Comparison of ENCODE assay signal across 26 mouse cellular contexts in genomic region chr14:72338046-72338445, GRCm38 (mm10).
"Had no signal": no experiment of that assay in that cellular context is flagged by ENCODE, and none has a peak within 500 bp of the region (broad histone marks: within the 10 kb centered on the region; RNA-seq: fewer than 3 reads in every experiment).

No protein-coding gene starts in this region.

- H3K4me2 ChIP-seq: heart, embryonic 11.5 days; heart, embryonic 13.5 days; heart, embryonic 15.5 days; hindbrain, embryonic 14.5 days; intestine, embryonic 15.5 days; limb, embryonic 12.5 days; liver, embryonic 11.5 days; liver, embryonic 13.5 days had no signal

- H3K9me3 ChIP-seq: heart, embryonic 13.5 days; heart, embryonic 15.5 days; intestine, embryonic 15.5 days; limb, embryonic 10.5 days; limb, embryonic 12.5 days; liver, embryonic 13.5 days had no signal

- H3K9ac ChIP-seq: heart, embryonic 13.5 days; heart, embryonic 15.5 days; hindbrain, embryonic 14.5 days; intestine, embryonic 15.5 days; limb, embryonic 12.5 days; liver, embryonic 13.5 days had no signal

- H3K4me1 ChIP-seq: heart, embryonic 13.5 days; heart, embryonic 15.5 days; liver, embryonic 13.5 days had no signal

- H3K4me3 ChIP-seq: heart, adult 2 months; heart, embryonic 13.5 days; heart, embryonic 15.5 days; intestine, embryonic 15.5 days; layer of hippocampus, adult 2 months; left cerebral cortex, adult 2 months; limb, embryonic 10.5 days; limb, embryonic 12.5 days; liver, embryonic 13.5 days had no signal

- DNase-seq: gastrocnemius, postnatal 14 days; gastrocnemius, postnatal 36 days; heart, adult 11 months; heart, adult 2 months; heart, postnatal 14 days; heart, postnatal 36 days; kidney, adult 18-20 months; kidney, adult 8-10 months; kidney, postnatal 10 days; kidney, postnatal 25 days; kidney, postnatal 4 days; liver; liver, embryonic 13.5 days had no signal

- H3K27ac ChIP-seq: heart, adult 2 months; heart, embryonic 13.5 days; heart, embryonic 15.5 days; hindbrain, embryonic 14.5 days; intestine, embryonic 15.5 days; layer of hippocampus, adult 2 months; left cerebral cortex, adult 2 months; limb, embryonic 10.5 days; limb, embryonic 12.5 days; liver, embryonic 13.5 days had no signal

- H3K27me3 ChIP-seq: heart, embryonic 13.5 days; heart, embryonic 15.5 days; intestine, embryonic 15.5 days; limb, embryonic 12.5 days; liver, embryonic 13.5 days had no signal

- ATAC-seq: hindbrain, embryonic 16.5 days; inflammation-experienced regulatory T-cells, adult 6 months; intestine, embryonic 15.5 days; intestine, postnatal 0 days had no signal

- H3K36me3 ChIP-seq: heart, embryonic 13.5 days; heart, embryonic 15.5 days; intestine, embryonic 15.5 days; limb, embryonic 10.5 days; limb, embryonic 12.5 days; liver, embryonic 13.5 days had no signal
